Mouse (Mus musculus): Measurements from ENCODE around the gene Pcf11.
A peak's percentile ranks its signal among the peaks of the same experiment; 100 is the strongest.

Pcf11 gene

GRCm38 (mm10) chr7:92669507-92670471 is at the start of gene Pcf11:
Gene Pcf11, minus strand, starts transcription at chr7:92669934.
- DNase-seq: peak; percentile 99

- DNase-seq: no peak
These were observed 45.3 kb upstream of the Pcf11 start for GRCm38 (mm10) chr7:92715055-92715454.

- DNase-seq: no peak
These were observed 41.9 kb upstream of the Pcf11 start for GRCm38 (mm10) chr7:92711593-92711992.

- DNase-seq: no peak
These were observed 39.8 kb upstream of the Pcf11 start for GRCm38 (mm10) chr7:92709573-92709972.

- DNase-seq: no peak
These were observed 37.0 kb upstream of the Pcf11 start for GRCm38 (mm10) chr7:92706711-92707110.

GRCm38 (mm10) chr7:92705534-92705933 is 35.8 kb upstream of the Pcf11 start:
- no peak for DNase-seq

- DNase-seq: no peak
These were observed 33.9 kb upstream of the Pcf11 start for GRCm38 (mm10) chr7:92703661-92704060.

GRCm38 (mm10) chr7:92698770-92699169 is 29.0 kb upstream of the Pcf11 start:
- DNase-seq: no peak

GRCm38 (mm10) chr7:92696395-92696794 is 26.7 kb upstream of the Pcf11 start:
- peak; percentile 13 for DNase-seq

- DNase-seq: no peak
These were observed 19.4 kb upstream of the Pcf11 start for GRCm38 (mm10) chr7:92689101-92689500.

GRCm38 (mm10) chr7:92688299-92688669 is 18.6 kb upstream of the Pcf11 start:
- DNase-seq: no peak

GRCm38 (mm10) chr7:92687556-92688298 is 18.0 kb upstream of the Pcf11 start:
- DNase-seq: no peak

- no peak for DNase-seq
These were observed 7.6 kb upstream of the Pcf11 start for GRCm38 (mm10) chr7:92677346-92677745.

- no peak for DNase-seq
These were observed 5.4 kb upstream of the Pcf11 start for GRCm38 (mm10) chr7:92675131-92675530.

GRCm38 (mm10) chr7:92668791-92669506 is 785 bp downstream of the Pcf11 start:
- DNase-seq: peak; percentile 56

GRCm38 (mm10) chr7:92666274-92666820 is 3.4 kb downstream of the Pcf11 start:
- no peak for DNase-seq

GRCm38 (mm10) chr7:92658050-92658449 is 11.7 kb downstream of the Pcf11 start:
- no peak for DNase-seq

- DNase-seq: no peak
These were observed 13.3 kb downstream of the Pcf11 start for GRCm38 (mm10) chr7:92656386-92656785.

- DNase-seq: no peak
These were observed 16.4 kb downstream of the Pcf11 start for GRCm38 (mm10) chr7:92653329-92653728.

GRCm38 (mm10) chr7:92647790-92648189 is 21.9 kb downstream of the Pcf11 start:
- no peak for DNase-seq

GRCm38 (mm10) chr7:92642358-92642757 is 27.4 kb downstream of the Pcf11 start:
- DNase-seq: no peak

GRCm38 (mm10) chr7:92638050-92638449 is 31.7 kb downstream of the Pcf11 start:
- no peak for DNase-seq

Measured in kidney, adult 9 months (tissue).